Mouse (Mus musculus) limb, embryonic 12.5 days (tissue): ENCODE measurements at regions not wholly inside any gene's neighbourhood (a gene's known extent, or its start where the extent isn't known, plus 50 kb on each side); places are given as distances from the start of the nearest gene placed in this dataset.

Experiments
- ATAC-seq: fragments of 200-750 bp; cut with Nextera tagmentation; 2 replicates; pipeline ENCODE4 v1.8.0; 2017; ENCODE audit warnings: low read depth, moderate TSS enrichment; ENCODE audit not compliant: insufficient number of reproducible peaks, insufficient read depth, low FRiP score, low TSS enrichment
- H3K27ac ChIP-seq: fragments of 300-500 bp; sonication (generic); 2 replicates; pipeline ENCODE4 v1.5.1; 2016; ENCODE audit warnings: mild to moderate bottlenecking, moderate library complexity
- H3K27me3 ChIP-seq: fragments of 300-500 bp; sonication (generic); 2 replicates; pipeline ENCODE4 v1.6.1; 2016; ENCODE audit warnings: mild to moderate bottlenecking, moderate library complexity
- H3K36me3 ChIP-seq: fragments of 300-500 bp; sonication (generic); 2 replicates; pipeline ENCODE4 v1.6.1; 2016; ENCODE audit warnings: mild to moderate bottlenecking, moderate library complexity
- H3K4me1 ChIP-seq: fragments of 300-500 bp; sonication (generic); replicated peaks from 2 replicates; pipeline ENCODE4 v1.6.1; 2016
- H3K4me2 ChIP-seq: fragments of 300-500 bp; sonication (generic); 2 replicates; pipeline ENCODE4 v1.6.1; 2016; ENCODE audit warnings: mild to moderate bottlenecking, moderate library complexity
- H3K4me3 ChIP-seq: fragments of 300-500 bp; sonication (generic); replicated peaks from 2 replicates; pipeline ENCODE4 v1.5.1; 2016; ENCODE audit warnings: mild to moderate bottlenecking
- H3K9ac ChIP-seq: fragments of 300-500 bp; sonication (generic); replicated peaks from 2 replicates; pipeline ENCODE4 v1.6.1; 2016; ENCODE audit warnings: mild to moderate bottlenecking, moderate library complexity
- H3K9me3 ChIP-seq: fragments of 300-500 bp; sonication (generic); 2 replicates; pipeline ENCODE4 v1.6.1; 2016; ENCODE audit warnings: mild to moderate bottlenecking, moderate library complexity
- WGBS: fragments of 180-500 bp; shearing (Covaris S2); methylation state at CpG from one replicate; pipeline ENCODE4 v1.1.7; 2016; 5-methylcytosine and 5-hydroxymethylcytosine counted together

DNA sequence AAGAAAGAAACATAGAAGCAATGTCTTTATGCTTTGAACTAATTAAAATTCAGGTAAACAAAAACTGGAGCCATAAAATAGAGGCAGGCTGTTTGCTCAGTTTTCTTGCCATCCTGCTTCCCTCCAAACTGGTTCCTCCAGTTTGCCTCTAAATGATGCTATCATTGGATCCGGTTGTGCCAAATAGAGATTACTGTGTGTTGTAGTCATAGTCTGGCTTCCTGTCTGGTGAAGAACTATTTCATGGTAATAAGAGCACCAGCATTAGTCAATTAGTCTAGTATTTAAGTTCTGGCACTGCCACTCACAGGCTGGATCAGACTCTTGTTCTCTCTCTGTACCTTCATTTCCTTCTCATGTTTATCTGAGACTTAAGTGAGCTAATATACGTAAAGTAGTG, 141.9 kb upstream of the Rasa1 start:
- no peak overlapping the region for H3K9ac ChIP-seq
- no peaks in the 10 kb centered on the region for H3K4me1 ChIP-seq
- H3K4me2 ChIP-seq = no peak overlapping the region
- no peaks in the 10 kb centered on the region for H3K9me3 ChIP-seq
- H3K36me3 ChIP-seq = no peaks in the 10 kb centered on the region
- H3K27me3 ChIP-seq = no peaks in the 10 kb centered on the region
- no peak for ATAC-seq
- no peak overlapping the region for H3K27ac ChIP-seq
- H3K4me3 ChIP-seq = no peak overlapping the region
- 79% methylated on average over 2 of the region's 2 CpGs for WGBS

DNA sequence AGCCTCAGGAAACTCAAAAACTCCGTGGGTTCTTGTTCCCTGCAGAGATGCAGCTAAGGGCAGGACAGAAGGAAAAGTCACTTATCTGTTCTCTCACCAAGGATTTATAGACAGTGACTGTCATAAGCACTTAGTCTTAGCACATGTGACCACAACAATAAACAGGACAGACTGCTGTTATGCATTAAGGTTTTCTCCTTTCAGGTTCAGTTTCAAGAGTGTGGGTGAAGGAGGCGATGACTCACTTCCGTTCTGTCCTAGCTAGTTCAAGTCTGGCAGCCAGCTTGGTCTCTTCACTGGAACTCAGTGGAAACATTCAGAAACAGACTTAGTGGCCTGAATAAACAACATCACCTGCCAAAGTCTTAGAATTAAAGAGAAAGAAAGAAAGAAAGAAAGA, 141.1 kb upstream of the Rasa1 start:
- no peak overlapping the region for H3K9ac ChIP-seq
- H3K9me3 ChIP-seq = no peaks in the 10 kb centered on the region
- no peak overlapping the region for H3K4me2 ChIP-seq
- H3K27me3 ChIP-seq = no peaks in the 10 kb centered on the region
- H3K36me3 ChIP-seq = no peaks in the 10 kb centered on the region
- no peak for ATAC-seq
- WGBS = 65% methylated on average over 3 of the region's 3 CpGs
- no peak overlapping the region for H3K27ac ChIP-seq
- no peaks in the 10 kb centered on the region for H3K4me1 ChIP-seq
- H3K4me3 ChIP-seq = no peak overlapping the region

DNA sequence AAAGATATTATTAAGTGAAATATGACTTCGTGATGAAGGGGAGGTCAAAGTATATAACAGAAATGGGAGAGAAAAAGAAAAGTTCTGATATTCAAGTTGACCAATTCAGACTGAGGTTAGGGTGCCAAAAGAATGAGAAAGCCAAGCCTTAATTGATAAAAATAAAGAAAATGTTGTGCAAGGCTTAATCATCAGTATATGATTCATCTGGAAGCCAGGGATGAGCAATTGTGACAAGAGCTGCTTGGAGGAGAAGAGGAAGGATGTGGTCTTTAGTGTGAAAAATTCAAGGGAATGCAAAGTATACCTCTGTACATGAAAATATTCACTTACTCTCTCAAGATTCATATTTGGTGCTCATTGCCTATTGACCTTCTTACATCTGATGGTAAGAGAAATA, 129.7 kb upstream of the Rasa1 start:
- Histone ChIP-seq H3K4me1 (no peaks in the 10 kb centered on the region), H3K9ac (no peak overlapping the region), H3K27me3 (no peaks in the 10 kb centered on the region), H3K27ac (no peak overlapping the region), H3K9me3 (no peaks in the 10 kb centered on the region), H3K36me3 (no peaks in the 10 kb centered on the region), H3K4me2 (no peak overlapping the region), H3K4me3 (no peak overlapping the region)
- WGBS = 89% methylated on average over 1 of the region's 1 CpGs
- no peak for ATAC-seq

DNA sequence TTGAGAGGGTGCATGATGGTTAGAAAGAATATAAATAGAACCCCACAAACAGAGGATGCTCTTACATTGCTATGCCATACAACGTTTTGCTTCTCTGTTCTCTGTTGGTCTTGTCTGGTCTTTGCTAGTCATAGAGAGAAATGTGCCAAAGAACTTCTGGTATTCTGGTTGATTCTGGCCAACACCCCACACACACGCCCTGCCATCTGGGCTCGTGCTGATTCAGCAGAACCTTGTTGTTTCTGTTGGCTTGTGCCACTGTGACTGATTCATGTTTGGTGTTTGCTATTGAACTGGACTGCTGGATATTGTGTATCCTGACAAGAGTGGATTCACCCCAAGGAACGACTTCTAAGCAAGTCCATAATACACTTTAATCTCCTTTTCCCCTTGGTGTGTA, 126.0 kb upstream of the Rasa1 start:
- ATAC-seq = no peak
- H3K4me2 ChIP-seq = no peak overlapping the region
- H3K36me3 ChIP-seq = no peaks in the 10 kb centered on the region
- no peaks in the 10 kb centered on the region for H3K4me1 ChIP-seq
- H3K27me3 ChIP-seq = no peaks in the 10 kb centered on the region
- no peak overlapping the region for H3K27ac ChIP-seq
- H3K4me3 ChIP-seq = no peak overlapping the region
- no peak overlapping the region for H3K9ac ChIP-seq
- WGBS = 85% methylated on average over 4 of the region's 4 CpGs
- no peaks in the 10 kb centered on the region for H3K9me3 ChIP-seq

DNA sequence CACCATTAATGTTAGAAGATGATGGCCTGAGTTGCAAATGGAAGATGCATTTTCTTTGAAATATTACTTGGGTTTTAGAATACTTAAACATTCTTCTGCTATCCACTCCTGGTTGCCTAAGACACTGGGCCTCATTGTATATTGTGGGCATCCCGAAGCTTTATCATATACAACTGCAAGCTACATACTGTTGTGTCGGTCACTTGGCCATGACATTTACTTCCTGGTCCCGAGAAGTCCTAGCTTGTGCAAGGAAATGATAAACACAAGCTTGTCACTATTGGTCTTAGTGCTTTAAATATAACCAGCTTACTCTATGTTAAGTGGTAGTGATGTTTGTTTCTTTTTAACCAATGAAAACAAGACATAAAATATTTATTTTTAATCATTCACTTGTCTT, 122.4 kb upstream of the Rasa1 start:
- Histone ChIP-seq H3K9me3 (no peaks in the 10 kb centered on the region), H3K36me3 (no peaks in the 10 kb centered on the region), H3K4me1 (no peaks in the 10 kb centered on the region), H3K4me2 (no peak overlapping the region), H3K27me3 (no peaks in the 10 kb centered on the region), H3K9ac (no peak overlapping the region), H3K4me3 (no peak overlapping the region), H3K27ac (no peak overlapping the region)
- 85% methylated on average over 3 of the region's 3 CpGs for WGBS
- no peak for ATAC-seq

DNA sequence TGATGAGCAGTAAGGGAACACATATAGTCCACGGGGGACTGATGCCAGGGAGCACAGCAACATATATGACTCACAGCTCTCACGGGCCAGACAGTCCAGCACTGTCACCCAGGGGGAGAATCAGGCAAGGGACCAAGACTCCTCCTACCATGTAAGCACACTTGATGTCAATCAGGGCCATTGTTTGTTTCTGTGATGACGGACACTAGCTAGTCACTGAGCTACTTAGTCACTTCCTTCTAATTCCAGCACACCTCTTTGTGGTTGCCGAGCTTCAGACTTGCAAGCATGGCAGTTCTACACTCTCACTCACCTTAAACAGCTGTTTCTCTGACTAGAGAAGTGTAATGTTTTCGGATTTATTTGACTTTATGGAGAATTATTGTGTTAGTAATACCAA, 109.9 kb upstream of the Rasa1 start:
- Histone ChIP-seq H3K36me3 (no peaks in the 10 kb centered on the region), H3K27me3 (no peaks in the 10 kb centered on the region), H3K4me3 (no peak overlapping the region), H3K9me3 (no peaks in the 10 kb centered on the region), H3K27ac (no peak overlapping the region), H3K4me2 (no peak overlapping the region), H3K4me1 (no peaks in the 10 kb centered on the region), H3K9ac (no peak overlapping the region)
- 81% methylated on average over 5 of the region's 5 CpGs for WGBS
- ATAC-seq = no peak

DNA sequence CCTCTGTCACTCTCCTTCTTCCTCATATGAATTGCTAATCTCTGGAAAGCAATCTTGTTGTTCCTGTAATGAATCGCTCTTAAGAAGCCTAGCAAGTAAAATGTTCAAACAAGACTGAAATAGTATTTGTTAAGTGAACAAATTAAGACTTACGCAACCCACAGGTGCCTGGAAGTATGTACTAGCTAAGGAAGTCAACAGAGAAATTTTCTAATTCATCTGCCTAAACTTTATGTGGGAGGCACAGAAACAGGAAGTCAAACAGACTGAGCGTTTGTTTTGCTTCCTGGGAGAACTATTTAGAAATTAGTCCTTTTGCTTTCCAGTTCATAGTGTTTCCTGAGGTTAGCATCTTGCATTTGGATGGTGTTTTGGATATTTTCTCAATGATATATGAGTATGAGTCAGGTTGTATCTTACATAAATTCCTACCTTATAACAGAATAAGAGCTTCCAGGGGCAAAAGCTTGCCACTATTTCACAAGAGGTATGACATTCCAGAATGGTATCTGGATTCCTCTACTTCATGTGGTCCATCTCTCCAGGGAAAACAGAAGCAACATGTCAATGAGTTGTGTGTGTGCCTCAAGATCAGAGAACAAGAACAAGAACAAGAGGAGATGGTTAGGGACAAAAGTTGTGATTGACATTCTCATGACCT, 87.5 kb upstream of the Rasa1 start:
- no peaks in the 10 kb centered on the region for H3K36me3 ChIP-seq
- H3K9ac ChIP-seq = no peak overlapping the region
- H3K4me1 ChIP-seq = no peaks in the 10 kb centered on the region
- H3K4me2 ChIP-seq = no peak overlapping the region
- H3K27me3 ChIP-seq = no peaks in the 10 kb centered on the region
- no peaks in the 10 kb centered on the region for H3K9me3 ChIP-seq
- 81% methylated on average over 3 of the region's 3 CpGs for WGBS
- no peak overlapping the region for H3K27ac ChIP-seq
- ATAC-seq = no peak
- no peak overlapping the region for H3K4me3 ChIP-seq

DNA sequence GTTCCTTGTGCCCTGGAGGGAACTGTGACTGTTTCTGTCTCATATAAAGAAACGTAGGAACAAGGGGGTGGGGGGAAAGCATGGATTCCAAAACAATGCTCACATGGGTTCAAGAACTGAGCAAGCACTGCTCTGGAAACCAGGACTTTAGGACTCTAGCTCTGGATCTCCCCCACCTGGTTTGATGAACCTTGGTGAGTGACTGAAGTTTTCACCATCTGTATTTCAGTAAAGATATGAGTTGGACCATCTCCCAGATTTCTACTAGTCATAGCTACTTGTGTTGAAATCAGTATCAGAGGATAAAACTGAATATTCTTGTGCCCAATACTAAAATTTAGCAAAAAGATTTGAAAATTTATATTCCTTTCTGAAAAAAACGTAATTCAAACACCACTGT, 70.7 kb upstream of the Rasa1 start:
- Histone ChIP-seq H3K4me3 (no peak overlapping the region), H3K27me3 (no peaks in the 10 kb centered on the region), H3K36me3 (no peaks in the 10 kb centered on the region), H3K4me2 (no peak overlapping the region), H3K9ac (no peak overlapping the region), H3K27ac (no peak overlapping the region), H3K4me1 (no peaks in the 10 kb centered on the region), H3K9me3 (no peaks in the 10 kb centered on the region)
- WGBS = 64% methylated on average over 2 of the region's 2 CpGs
- no peak for ATAC-seq

DNA sequence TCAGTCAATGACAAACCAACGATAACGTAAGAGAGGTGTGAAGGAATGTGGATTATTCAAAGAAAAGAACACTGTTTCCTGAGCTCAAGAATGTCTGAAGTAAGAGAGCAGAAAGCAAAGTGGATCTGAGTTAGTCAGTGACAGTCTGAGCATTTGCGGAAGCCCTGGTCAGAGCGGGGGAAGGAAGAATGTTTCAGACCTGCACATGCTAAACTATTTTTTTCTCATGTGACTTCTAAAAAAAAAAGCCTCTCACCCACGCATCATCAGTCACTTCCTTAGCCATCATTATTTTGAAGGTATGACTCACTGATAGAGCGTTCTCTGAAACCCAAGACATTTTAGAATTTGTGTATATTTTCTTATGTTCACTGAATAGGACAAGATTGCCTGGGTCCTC, 70.2 kb upstream of the Rasa1 start:
- no peaks in the 10 kb centered on the region for H3K9me3 ChIP-seq
- no peak overlapping the region for H3K4me2 ChIP-seq
- H3K27me3 ChIP-seq = no peaks in the 10 kb centered on the region
- no peaks in the 10 kb centered on the region for H3K4me1 ChIP-seq
- no peak for ATAC-seq
- no peak overlapping the region for H3K9ac ChIP-seq
- no peak overlapping the region for H3K4me3 ChIP-seq
- H3K36me3 ChIP-seq = no peaks in the 10 kb centered on the region
- WGBS = 91% methylated on average over 6 of the region's 6 CpGs
- H3K27ac ChIP-seq = no peak overlapping the region

DNA sequence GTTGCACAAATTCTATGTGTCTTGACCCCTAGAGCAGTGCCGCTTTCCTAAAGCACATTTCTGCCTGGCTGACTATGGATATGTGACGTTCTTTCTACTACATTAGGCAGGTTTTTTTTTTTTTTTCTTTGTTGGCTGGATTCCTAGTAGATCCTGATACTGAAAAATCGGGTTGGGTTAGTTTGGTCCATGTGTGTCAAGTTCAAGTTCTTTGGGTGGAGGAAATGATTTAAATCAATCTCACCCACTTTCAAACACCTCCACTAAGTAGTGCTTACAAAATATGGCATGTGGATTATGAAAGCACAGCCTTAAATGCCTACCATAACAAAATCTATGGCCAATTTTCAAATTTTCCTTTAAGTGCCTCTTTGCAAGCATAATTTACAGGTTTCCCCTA, 63.1 kb upstream of the Rasa1 start:
- H3K4me2 ChIP-seq = no peak overlapping the region
- H3K4me3 ChIP-seq = no peak overlapping the region
- H3K36me3 ChIP-seq = no peaks in the 10 kb centered on the region
- WGBS = 82% methylated on average over 3 of the region's 3 CpGs
- H3K27ac ChIP-seq = no peak overlapping the region
- H3K27me3 ChIP-seq = no peaks in the 10 kb centered on the region
- H3K4me1 ChIP-seq = no peaks in the 10 kb centered on the region
- no peak overlapping the region for H3K9ac ChIP-seq
- ATAC-seq = no peak
- no peaks in the 10 kb centered on the region for H3K9me3 ChIP-seq
